Mouse (Mus musculus): ENCODE measurements around the gene B3gat1. TPM values are rescaled to one million over a fixed set of nuclear protein-coding genes. Genes with fewer than 3 reads are reported as not detected.

Gene B3gat1
- polyA plus RNA-seq (2012; rRNA removed): 0.05 and 0.19 TPM in 2 replicates

GRCm38 (mm10) chr9:26733206-26733891 is at the start of gene B3gat1:
Gene B3gat1, plus strand, starts transcription at chr9:26733728.
- H3K36me3 ChIP-seq (ENCODE audit: control insufficient read depth, insufficient read depth, low read length): no peaks in the 10 kb centered on the region
- H3K4me1 ChIP-seq (replicated peaks; ENCODE audit: control insufficient read depth, insufficient read depth, low read length): no peaks in the 10 kb centered on the region
- DNase-seq: no peak
- no peak for TF ChIP-seq CTCF (IDR thresholded peaks at IDR 0.05; ENCODE audit: borderline replicate concordance, control insufficient read depth, extremely low read depth, insufficient read depth, low read length, poor library complexity)
- no peak for TF ChIP-seq POLR2A (IDR thresholded peaks at IDR 0.05; ENCODE audit: control insufficient read depth, extremely low read depth, insufficient read depth, low read length, poor library complexity)
- no peak within 1 kb of the TSS for H3K4me3 ChIP-seq (ENCODE audit: control insufficient read depth, insufficient read depth, low read length)
- no peaks in the 10 kb centered on the region; the same call in 1 of the 2 replicates for H3K27me3 ChIP-seq (ENCODE audit: control insufficient read depth, insufficient read depth, low read length)
- WGBS: 13% methylated on average over 64 of the region's 65 CpGs
- no peak within 1 kb of the TSS for H3K27ac ChIP-seq (ENCODE audit: control insufficient read depth, insufficient read depth, low read length)

- Histone ChIP-seq H3K27me3 (ENCODE audit: control insufficient read depth, insufficient read depth, low read length) (no peaks in the 10 kb centered on the region), H3K27ac (ENCODE audit: control insufficient read depth, insufficient read depth, low read length) (no peak overlapping the region), H3K4me3 (ENCODE audit: control insufficient read depth, insufficient read depth, low read length) (no peak overlapping the region), H3K4me1 (replicated peaks; ENCODE audit: control insufficient read depth, insufficient read depth, low read length) (no peaks in the 10 kb centered on the region), H3K36me3 (ENCODE audit: control insufficient read depth, insufficient read depth, low read length) (no peaks in the 10 kb centered on the region)
- TF ChIP-seq CTCF (IDR thresholded peaks at IDR 0.05; ENCODE audit: borderline replicate concordance, control insufficient read depth, extremely low read depth, insufficient read depth, low read length, poor library complexity) (no peak), POLR2A (IDR thresholded peaks at IDR 0.05; ENCODE audit: control insufficient read depth, extremely low read depth, insufficient read depth, low read length, poor library complexity) (no peak)
- DNase-seq: no peak
- 82% methylated on average over 1 of the region's 1 CpGs for WGBS
Measured at GRCm38 (mm10) chr9:26689171-26689570, 44.4 kb upstream of the B3gat1 start.

- no peak for DNase-seq
- H3K4me1 ChIP-seq (replicated peaks; ENCODE audit: control insufficient read depth, insufficient read depth, low read length): no peaks in the 10 kb centered on the region
- WGBS: 72% methylated on average over 7 of the region's 7 CpGs
Measured at GRCm38 (mm10) chr9:26689956-26690698, 43.4 kb upstream of the B3gat1 start.

GRCm38 (mm10) chr9:26692641-26693040 is 40.9 kb upstream of the B3gat1 start:
- Histone ChIP-seq H3K4me1 (replicated peaks; ENCODE audit: control insufficient read depth, insufficient read depth, low read length) (no peaks in the 10 kb centered on the region), H3K27ac (ENCODE audit: control insufficient read depth, insufficient read depth, low read length) (no peak overlapping the region), H3K36me3 (ENCODE audit: control insufficient read depth, insufficient read depth, low read length) (no peaks in the 10 kb centered on the region), H3K4me3 (ENCODE audit: control insufficient read depth, insufficient read depth, low read length) (no peak overlapping the region), H3K27me3 (ENCODE audit: control insufficient read depth, insufficient read depth, low read length) (no peaks in the 10 kb centered on the region)
- TF ChIP-seq POLR2A (IDR thresholded peaks at IDR 0.05; ENCODE audit: control insufficient read depth, extremely low read depth, insufficient read depth, low read length, poor library complexity): no peak
- WGBS: 86% methylated on average over 4 of the region's 4 CpGs
- no peak for DNase-seq

More at GRCm38 (mm10) chr9:26689956-26690698, 43.4 kb upstream of the B3gat1 start:
- TF ChIP-seq POLR2A (IDR thresholded peaks at IDR 0.05; ENCODE audit: control insufficient read depth, extremely low read depth, insufficient read depth, low read length, poor library complexity) (no peak), CTCF (IDR thresholded peaks at IDR 0.05; ENCODE audit: borderline replicate concordance, control insufficient read depth, extremely low read depth, insufficient read depth, low read length, poor library complexity) (no peak)
- H3K27me3 ChIP-seq (ENCODE audit: control insufficient read depth, insufficient read depth, low read length): no peaks in the 10 kb centered on the region
- no peak overlapping the region for H3K4me3 ChIP-seq (ENCODE audit: control insufficient read depth, insufficient read depth, low read length)
- no peaks in the 10 kb centered on the region for H3K36me3 ChIP-seq (ENCODE audit: control insufficient read depth, insufficient read depth, low read length)
- H3K27ac ChIP-seq (ENCODE audit: control insufficient read depth, insufficient read depth, low read length): no peak overlapping the region

- Histone ChIP-seq H3K4me1 (replicated peaks; ENCODE audit: control insufficient read depth, insufficient read depth, low read length) (no peaks in the 10 kb centered on the region), H3K36me3 (ENCODE audit: control insufficient read depth, insufficient read depth, low read length) (no peaks in the 10 kb centered on the region), H3K27me3 (ENCODE audit: control insufficient read depth, insufficient read depth, low read length) (no peaks in the 10 kb centered on the region), H3K4me3 (ENCODE audit: control insufficient read depth, insufficient read depth, low read length) (no peak overlapping the region), H3K27ac (ENCODE audit: control insufficient read depth, insufficient read depth, low read length) (no peak overlapping the region)
- 94% methylated on average over 3 of the region's 3 CpGs for WGBS
- TF ChIP-seq CTCF (IDR thresholded peaks at IDR 0.05; ENCODE audit: borderline replicate concordance, control insufficient read depth, extremely low read depth, insufficient read depth, low read length, poor library complexity) (no peak), POLR2A (IDR thresholded peaks at IDR 0.05; ENCODE audit: control insufficient read depth, extremely low read depth, insufficient read depth, low read length, poor library complexity) (no peak)
- DNase-seq: no peak
Measured at GRCm38 (mm10) chr9:26694656-26695055, 38.9 kb upstream of the B3gat1 start.

- no peak for DNase-seq
- TF ChIP-seq CTCF (IDR thresholded peaks at IDR 0.05; ENCODE audit: borderline replicate concordance, control insufficient read depth, extremely low read depth, insufficient read depth, low read length, poor library complexity) (no peak), POLR2A (IDR thresholded peaks at IDR 0.05; ENCODE audit: control insufficient read depth, extremely low read depth, insufficient read depth, low read length, poor library complexity) (no peak)
- H3K27ac ChIP-seq (ENCODE audit: control insufficient read depth, insufficient read depth, low read length): no peak overlapping the region
- no peaks in the 10 kb centered on the region for H3K4me1 ChIP-seq (replicated peaks; ENCODE audit: control insufficient read depth, insufficient read depth, low read length)
- H3K36me3 ChIP-seq (ENCODE audit: control insufficient read depth, insufficient read depth, low read length): no peaks in the 10 kb centered on the region
- no peak overlapping the region for H3K4me3 ChIP-seq (ENCODE audit: control insufficient read depth, insufficient read depth, low read length)
- H3K27me3 ChIP-seq (ENCODE audit: control insufficient read depth, insufficient read depth, low read length): no peaks in the 10 kb centered on the region
- 90% methylated on average over 5 of the region's 5 CpGs for WGBS
Measured at GRCm38 (mm10) chr9:26695178-26695577, 38.4 kb upstream of the B3gat1 start.

Measured in thymus, adult 2 months (tissue).